Mouse (Mus musculus): Measurements from ENCODE around the gene Tbcd.

The Tbcd gene

GRCm38 (mm10) chr11:121479476-121480203, 27.9 kb downstream of the Tbcd start:
- DNase-seq: no peak

GRCm38 (mm10) chr11:121481129-121481528, 29.4 kb downstream of the Tbcd start:
- no peak for DNase-seq

GRCm38 (mm10) chr11:121485882-121486281, 34.1 kb downstream of the Tbcd start:
- DNase-seq: no peak

- no peak for DNase-seq
Observed at GRCm38 (mm10) chr11:121490651-121491050, 38.9 kb downstream of the Tbcd start.

GRCm38 (mm10) chr11:121500595-121500994, 48.8 kb downstream of the Tbcd start:
- DNase-seq: no peak

- no peak for DNase-seq
Observed at GRCm38 (mm10) chr11:121501525-121501924, 49.8 kb downstream of the Tbcd start.

- no peak for DNase-seq
Observed at GRCm38 (mm10) chr11:121502000-121502860, 50.5 kb downstream of the Tbcd start.

GRCm38 (mm10) chr11:121508478-121508877, 56.7 kb downstream of the Tbcd start:
- no peak for DNase-seq

GRCm38 (mm10) chr11:121510512-121511246, 58.9 kb downstream of the Tbcd start:
- DNase-seq: peak; percentile 45

GRCm38 (mm10) chr11:121512896-121513572, 61.3 kb downstream of the Tbcd start:
- DNase-seq: no peak

- DNase-seq: no peak
Observed at GRCm38 (mm10) chr11:121515996-121516395, 64.2 kb downstream of the Tbcd start.

- DNase-seq: peak; percentile 67
Observed at GRCm38 (mm10) chr11:121516906-121517305, 65.2 kb downstream of the Tbcd start.

- peak; percentile 13 for DNase-seq
Observed at GRCm38 (mm10) chr11:121517687-121518465, 66.1 kb downstream of the Tbcd start.

- DNase-seq: peak; percentile 39
Observed at GRCm38 (mm10) chr11:121519131-121519530, 67.4 kb downstream of the Tbcd start, which contains the start of gene Zfp750. Zfp750 (minus strand) TSS chr11:121519333.

- no peak for DNase-seq
Observed at GRCm38 (mm10) chr11:121519703-121520102, 68.0 kb downstream of the Tbcd start.

- no peak for DNase-seq
Observed at GRCm38 (mm10) chr11:121520761-121521160, 69.0 kb downstream of the Tbcd start.

GRCm38 (mm10) chr11:121522156-121522762, 70.5 kb downstream of the Tbcd start:
- no peak for DNase-seq

- DNase-seq: no peak
Observed at GRCm38 (mm10) chr11:121524191-121524590, 72.4 kb downstream of the Tbcd start.

- no peak for DNase-seq
Observed at GRCm38 (mm10) chr11:121529747-121530146, 78.0 kb downstream of the Tbcd start.

GRCm38 (mm10) chr11:121536528-121536927, 84.8 kb downstream of the Tbcd start:
- no peak for DNase-seq

GRCm38 (mm10) chr11:121542471-121542870, 90.7 kb downstream of the Tbcd start:
- no peak for DNase-seq

Data from kidney, postnatal 14 days (tissue).